ENCODE assay signal across 10 mouse cellular contexts in genomic region chr6:92869089-92869581, GRCm38 (mm10). TPM values are rescaled to one million over a fixed set of nuclear protein-coding genes. Genes with fewer than 3 reads are reported as not detected.
DNase-seq lines count a peak whose midpoint lies in the region; ATAC-seq and TF ChIP-seq lines count a peak whose summit lies in the region.
"Had no signal": no experiment of that assay in that cellular context is flagged by ENCODE, and none has a peak within 500 bp of the region (broad histone marks: within the 10 kb centered on the region; RNA-seq: fewer than 3 reads in every experiment).

TSS of gene Gm15737 (plus strand) at chr6:92869357.

- WGBS in hindbrain, embryonic 10.5 days, result 72% methylated on average over 4 of the region's 4 CpGs
- 59% methylated on average over 4 of the region's 4 CpGs for WGBS in hindbrain, embryonic 16.5 days
- WGBS in heart, embryonic 15.5 days, result 23% methylated on average over 4 of the region's 4 CpGs
- 49% methylated on average over 4 of the region's 4 CpGs for WGBS in limb, embryonic 10.5 days
- 70% methylated on average over 4 of the region's 4 CpGs for WGBS in midbrain, embryonic 14.5 days

- H3K27ac ChIP-seq in hindbrain, embryonic 10.5 days, result 0 out of 2 replicates have a peak within 1 kb of the TSS, but pooled peaks have one; percentile 13
- no peak within 1 kb of the TSS for H3K27ac ChIP-seq in hindbrain, embryonic 16.5 days (ENCODE audit: low read depth, low read length)
- H3K27ac ChIP-seq in cortical plate, adult 2 months (ENCODE audit: insufficient read depth, low read length), result 0 out of 2 replicates have a peak within 1 kb of the TSS, but pooled peaks have one; percentile 71
- peak within 1 kb of the TSS; percentile 95 for H3K27ac ChIP-seq in heart, embryonic 15.5 days
- H3K27ac ChIP-seq in limb, embryonic 10.5 days, result 0 out of 2 replicates have a peak within 1 kb of the TSS, but pooled peaks have one; percentile 50
- no peak within 1 kb of the TSS for H3K27ac ChIP-seq in midbrain, embryonic 14.5 days (replicated peaks; ENCODE audit: low read depth, low read length)
- H3K27ac ChIP-seq: neural tube, embryonic 13.5 days had no signal

- H3K36me3 ChIP-seq in hindbrain, embryonic 10.5 days, result no peaks in the 10 kb centered on the region
- no peaks in the 10 kb centered on the region for H3K36me3 ChIP-seq in hindbrain, embryonic 16.5 days (ENCODE audit: control insufficient read depth, insufficient read depth, low read length)
- H3K36me3 ChIP-seq in heart, embryonic 15.5 days, result peaks cover 28% of the 10 kb centered on the region
- H3K36me3 ChIP-seq in limb, embryonic 10.5 days, result peaks cover 2% of the 10 kb centered on the region; the same call in 1 of the 2 replicates
- H3K36me3 ChIP-seq in midbrain, embryonic 14.5 days (ENCODE audit: control insufficient read depth, insufficient read depth, low read length), result no peaks in the 10 kb centered on the region
- H3K36me3 ChIP-seq: neural tube, embryonic 13.5 days had no signal

- DNase-seq in hindbrain, embryonic 10.5 days (ENCODE audit: low spot score), result no peak
- DNase-seq in limb, embryonic 10.5 days (ENCODE audit: low spot score), result no peak
- peak; percentile 52 for DNase-seq in testis, postnatal 14 days (ENCODE audit: low spot score)
- no peak for DNase-seq in thymus, postnatal 0 days (ENCODE audit: low spot score)
- no peak for DNase-seq in midbrain, embryonic 14.5 days

- TF ChIP-seq CTCF in cortical plate, adult 2 months (IDR thresholded peaks at IDR 0.05; ENCODE audit: extremely low read depth, insufficient read depth, low read length), result no peak

- no peak for ATAC-seq in hindbrain, embryonic 16.5 days
- ATAC-seq in heart, embryonic 15.5 days (replicated peaks; ENCODE audit: insufficient number of reproducible peaks, insufficient read depth, low FRiP score, low read depth), result peak; percentile 89
- ATAC-seq in midbrain, embryonic 14.5 days (ENCODE audit: low FRiP score, low TSS enrichment), result no peak

- H3K9me3 ChIP-seq in hindbrain, embryonic 10.5 days, result no peaks in the 10 kb centered on the region
- no peaks in the 10 kb centered on the region for H3K9me3 ChIP-seq in hindbrain, embryonic 16.5 days (ENCODE audit: control insufficient read depth, low read length)
- H3K9me3 ChIP-seq in heart, embryonic 15.5 days (replicated peaks), result no peaks in the 10 kb centered on the region
- H3K9me3 ChIP-seq in limb, embryonic 10.5 days (replicated peaks), result no peaks in the 10 kb centered on the region
- no peaks in the 10 kb centered on the region for H3K9me3 ChIP-seq in midbrain, embryonic 14.5 days (ENCODE audit: control insufficient read depth, low read length)
- H3K9me3 ChIP-seq: neural tube, embryonic 13.5 days had no signal

- H3K4me1 ChIP-seq in hindbrain, embryonic 10.5 days (replicated peaks), result peaks cover 9% of the 10 kb centered on the region
- no peaks in the 10 kb centered on the region; the same call in 1 of the 2 replicates for H3K4me1 ChIP-seq in hindbrain, embryonic 16.5 days (ENCODE audit: control insufficient read depth, insufficient read depth, low read depth, low read length)
- no peaks in the 10 kb centered on the region for H3K4me1 ChIP-seq in cortical plate, adult 2 months (ENCODE audit: control insufficient read depth, insufficient read depth, low read length)
- peaks cover 27% of the 10 kb centered on the region for H3K4me1 ChIP-seq in heart, embryonic 15.5 days (replicated peaks)
- peaks cover 29% of the 10 kb centered on the region for H3K4me1 ChIP-seq in limb, embryonic 10.5 days
- H3K4me1 ChIP-seq in midbrain, embryonic 14.5 days (ENCODE audit: control insufficient read depth, insufficient read depth, low read length), result no peaks in the 10 kb centered on the region

- H3K4me2 ChIP-seq in hindbrain, embryonic 16.5 days (ENCODE audit: low read length), result no peak within 1 kb of the TSS
- peak within 1 kb of the TSS; percentile 44 for H3K4me2 ChIP-seq in heart, embryonic 15.5 days
- no peak within 1 kb of the TSS for H3K4me2 ChIP-seq in midbrain, embryonic 14.5 days (ENCODE audit: low read length)
- H3K4me2 ChIP-seq: neural tube, embryonic 13.5 days had no signal

- TF ChIP-seq POLR2A in cortical plate, adult 2 months (IDR thresholded peaks at IDR 0.05; ENCODE audit: extremely low read depth, insufficient read depth, low read length), result no peak

- H3K4me3 ChIP-seq in hindbrain, embryonic 10.5 days, result no peak within 1 kb of the TSS
- H3K4me3 ChIP-seq in hindbrain, embryonic 16.5 days (ENCODE audit: low read length), result no peak within 1 kb of the TSS
- H3K4me3 ChIP-seq in cortical plate, adult 2 months (ENCODE audit: insufficient read depth, low read length), result no peak within 1 kb of the TSS
- peak within 1 kb of the TSS; percentile 9 for H3K4me3 ChIP-seq in heart, embryonic 15.5 days
- peak within 1 kb of the TSS; percentile 24 for H3K4me3 ChIP-seq in limb, embryonic 10.5 days
- H3K4me3 ChIP-seq in midbrain, embryonic 14.5 days (replicated peaks; ENCODE audit: low read depth, low read length), result no peak within 1 kb of the TSS
- H3K4me3 ChIP-seq: neural tube, embryonic 13.5 days had no signal

- H3K27me3 ChIP-seq in hindbrain, embryonic 10.5 days (ENCODE audit: insufficient read depth, poor library complexity, severe bottlenecking), result no peaks in the 10 kb centered on the region
- no peaks in the 10 kb centered on the region for H3K27me3 ChIP-seq in hindbrain, embryonic 16.5 days (replicated peaks; ENCODE audit: control insufficient read depth, insufficient read depth, low read length)
- no peaks in the 10 kb centered on the region for H3K27me3 ChIP-seq in heart, embryonic 15.5 days
- H3K27me3 ChIP-seq in limb, embryonic 10.5 days (ENCODE audit: low read depth, poor library complexity, severe bottlenecking), result no peaks in the 10 kb centered on the region
- H3K27me3 ChIP-seq in midbrain, embryonic 14.5 days (ENCODE audit: control insufficient read depth, insufficient read depth, low read length), result no peaks in the 10 kb centered on the region
- H3K27me3 ChIP-seq: CH12.LX; neural tube, embryonic 13.5 days had no signal

- H3K9ac ChIP-seq in hindbrain, embryonic 16.5 days (ENCODE audit: low read depth, low read length), result no peak within 1 kb of the TSS
- peak within 1 kb of the TSS; percentile 30 for H3K9ac ChIP-seq in heart, embryonic 15.5 days
- no peak within 1 kb of the TSS for H3K9ac ChIP-seq in midbrain, embryonic 14.5 days (replicated peaks; ENCODE audit: low read length)
- H3K9ac ChIP-seq: neural tube, embryonic 13.5 days had no signal

RNA-seq across cellular contexts. Expression of gene Gm15737, which starts in this region (rescaled TPM):
- polyA plus RNA-seq in hindbrain, embryonic 10.5 days (2016; fragmentation: Nextera tagmentation; extraction: Ambion mirVana), result 0.03 TPM in 1 of 2 replicates, not detected in the other
- polyA plus RNA-seq in hindbrain, embryonic 16.5 days (2015; fragmentation: Nextera tagmentation; extraction: Ambion mirVana), result not detected in 2 replicates
- polyA plus RNA-seq in cortical plate, adult 2 months (2012; rRNA removed), result not detected in 2 replicates
- polyA plus RNA-seq in heart, embryonic 15.5 days (2015; fragmentation: Nextera tagmentation; extraction: Ambion mirVana), result 0.21 and 0.24 TPM in 2 replicates
- polyA plus RNA-seq in limb, embryonic 10.5 days (2016; fragmentation: Nextera tagmentation; extraction: Ambion mirVana), result not detected in 2 replicates
- not detected in 2 replicates for polyA plus RNA-seq in thymus, postnatal 0 days (2015; fragmentation: Nextera tagmentation; extraction: Ambion mirVana)
- polyA plus RNA-seq in midbrain, embryonic 14.5 days (2014; fragmentation: Nextera tagmentation; extraction: Ambion mirVana), result 0.05 TPM in 1 of 2 replicates, not detected in the other
- polyA plus RNA-seq: neural tube, embryonic 13.5 days had no signal

Comparison
In these comparisons a context has a peak if more than half of its experiments do, and no peak if none do; other contexts are left out.
1. H3K27ac ChIP-seq: peak in hindbrain, embryonic 10.5 days (single experiment), cortical plate, adult 2 months (single experiment) and limb, embryonic 10.5 days (single experiment); none in hindbrain, embryonic 16.5 days (single experiment) and midbrain, embryonic 14.5 days (single experiment).
2. Peak in ATAC-seq, H3K4me3 ChIP-seq, H3K27ac ChIP-seq, H3K9ac ChIP-seq and H3K4me2 ChIP-seq in heart, embryonic 15.5 days; RNA of the gene not detected or under 1 TPM.